Mouse (Mus musculus): ENCODE results near the gene Nubp1.

GRCm38 (mm10) chr16:10417723-10418259 lies 6.0 kb downstream of the Nubp1 start:
- peak; percentile 97 for TF ChIP-seq ZNF384 (IDR thresholded peaks at IDR 0.05; ENCODE audit: low read depth, low read length)
- TF ChIP-seq USF1 (IDR thresholded peaks at IDR 0.05; ENCODE audit: low read depth, low read length): no peak
- 0 out of 2 replicates have a peak, but pooled peaks have one; percentile 9 for TF ChIP-seq POLR2A (IDR thresholded peaks at IDR 0.05; ENCODE audit: low read depth, low read length)
- no peak for TF ChIP-seq MAX (IDR thresholded peaks at IDR 0.05; ENCODE audit: low read length)
- no peak for TF ChIP-seq MAZ (IDR thresholded peaks at IDR 0.05; ENCODE audit: low read depth, low read length)
- no peak for TF ChIP-seq CTCF (conservative IDR thresholded peaks at IDR 0.05 in 1 of 2, IDR thresholded peaks at IDR 0.05 in 1 of 2; ENCODE audit: low read depth in 2 of 2, low read length in 2 of 2)
- TF ChIP-seq E2F4 (IDR thresholded peaks at IDR 0.05; ENCODE audit: insufficient replicate concordance, low read depth, low read length): no peak
- no peak for TF ChIP-seq CHD2 (IDR thresholded peaks at IDR 0.05; ENCODE audit: low read length)
- peak; percentile 88 for TF ChIP-seq EP300 (IDR thresholded peaks at IDR 0.05; ENCODE audit: low read length)
- no peak for TF ChIP-seq ELF1 (IDR thresholded peaks at IDR 0.05; ENCODE audit: low read depth, low read length)
